Mouse (Mus musculus): ENCODE measurements around the gene Rnaset2b. TPM values are rescaled to one million over a fixed set of nuclear protein-coding genes. Genes with fewer than 3 reads are reported as not detected.
"Not testable (repeated sequence)": the region's sequence is repeated elsewhere in the genome, so short reads cannot be mapped to it uniquely, and the experiment has no call there.

The Rnaset2b gene
- polyA plus RNA-seq, 1 experiment from 2014 or later, result 287 TPM

- not testable (repeated sequence) for H3K9ac ChIP-seq; H3K4me2 ChIP-seq; H3K27me3 ChIP-seq; H3K4me1 ChIP-seq; ATAC-seq (replicated peaks; ENCODE audit: low FRiP score); H3K4me3 ChIP-seq (replicated peaks); H3K36me3 ChIP-seq; H3K27ac ChIP-seq; H3K9me3 ChIP-seq (replicated peaks)
- 87% methylated on average over 8 of the region's 8 CpGs for WGBS
Observed at GRCm38 (mm10) chr17:6996826-6997225, 26.4 kb downstream of the Rnaset2b start.

DNA sequence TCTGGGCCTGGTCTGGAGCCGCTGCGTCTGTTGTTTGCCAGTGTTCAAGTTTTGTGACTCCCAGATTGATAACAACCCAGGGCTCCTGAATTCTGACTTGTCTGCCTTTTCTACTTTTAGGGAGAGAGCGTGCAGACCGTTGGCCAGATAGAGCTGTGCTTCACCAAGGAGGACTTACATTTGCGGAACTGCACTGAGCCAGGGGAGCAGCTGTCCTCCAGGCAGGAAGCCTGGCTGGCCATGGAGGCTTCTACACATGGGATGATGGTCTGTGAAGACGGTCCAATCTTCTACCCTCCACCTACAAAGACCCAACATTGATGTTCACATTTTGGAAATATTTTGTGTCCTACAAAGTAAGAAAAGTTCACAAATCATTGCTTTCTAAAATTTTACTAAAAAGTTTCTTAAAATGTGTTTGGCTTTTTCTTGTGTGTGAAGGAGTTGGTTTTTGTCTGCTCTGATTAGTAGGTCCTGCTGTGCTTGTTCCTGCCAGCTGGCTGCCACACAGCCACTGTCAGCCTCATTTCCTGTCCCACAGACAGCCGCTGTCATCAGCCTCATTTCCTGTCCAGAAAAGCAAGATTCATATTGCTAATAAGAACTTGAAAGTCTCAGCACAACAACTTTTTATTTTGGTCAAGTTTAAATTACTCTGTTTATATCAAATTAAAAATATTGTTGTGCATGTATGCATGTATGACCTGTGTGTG, 27.5 kb downstream of the Rnaset2b start:
- not testable (repeated sequence) for H3K4me2 ChIP-seq; H3K4me1 ChIP-seq; H3K27me3 ChIP-seq; H3K4me3 ChIP-seq (replicated peaks); H3K9me3 ChIP-seq (replicated peaks); ATAC-seq (replicated peaks; ENCODE audit: low FRiP score); H3K27ac ChIP-seq; H3K9ac ChIP-seq; H3K36me3 ChIP-seq
- WGBS, result 71% methylated on average over 2 of the region's 7 CpGs

GRCm38 (mm10) chr17:7001790-7002585, 31.6 kb downstream of the Rnaset2b start:
- not testable (repeated sequence) for ATAC-seq (replicated peaks; ENCODE audit: low FRiP score); H3K9ac ChIP-seq; H3K4me3 ChIP-seq (replicated peaks); H3K9me3 ChIP-seq (replicated peaks); H3K4me1 ChIP-seq; H3K4me2 ChIP-seq; H3K36me3 ChIP-seq; H3K27me3 ChIP-seq; H3K27ac ChIP-seq
- WGBS, result 57% methylated on average over 9 of the region's 12 CpGs

- not testable (repeated sequence) for ATAC-seq (replicated peaks; ENCODE audit: low FRiP score)
- no CpG with 5 or more reads among the region's 3 CpGs for WGBS
Observed at GRCm38 (mm10) chr17:7003392-7003791, 33.0 kb downstream of the Rnaset2b start.

DNA sequence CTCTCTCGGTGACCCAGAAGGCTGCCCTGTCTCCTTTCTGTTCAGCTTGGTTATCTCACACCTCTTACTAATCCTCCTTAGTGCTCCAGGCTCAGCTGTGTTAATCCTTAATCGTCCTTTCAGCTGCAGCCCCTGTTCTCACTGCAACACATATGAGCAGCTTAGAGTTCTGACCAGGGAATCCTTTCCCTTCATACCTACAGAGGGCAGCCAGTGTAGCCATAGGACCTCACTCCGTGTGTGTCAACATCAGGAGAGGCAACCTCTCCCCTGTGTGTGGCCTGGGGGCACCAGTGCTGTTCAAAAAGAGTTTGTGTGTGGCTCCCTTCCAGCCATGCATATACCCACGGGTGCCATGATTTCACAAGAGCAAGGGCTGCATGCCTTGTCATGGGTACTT, 35.2 kb downstream of the Rnaset2b start:
- not testable (repeated sequence) for H3K9me3 ChIP-seq (replicated peaks); H3K4me3 ChIP-seq (replicated peaks); H3K36me3 ChIP-seq; H3K27me3 ChIP-seq; H3K9ac ChIP-seq; H3K4me2 ChIP-seq; ATAC-seq (replicated peaks; ENCODE audit: low FRiP score); H3K4me1 ChIP-seq; H3K27ac ChIP-seq
- 73% methylated on average over 3 of the region's 4 CpGs for WGBS

More at GRCm38 (mm10) chr17:7003392-7003791, 33.0 kb downstream of the Rnaset2b start:
- H3K27ac ChIP-seq; H3K4me1 ChIP-seq; H3K36me3 ChIP-seq; H3K9me3 ChIP-seq (replicated peaks); H3K4me3 ChIP-seq (replicated peaks); H3K27me3 ChIP-seq; H3K9ac ChIP-seq; H3K4me2 ChIP-seq: not testable (repeated sequence)

GRCm38 (mm10) chr17:7008885-7009284, 38.5 kb downstream of the Rnaset2b start:
- not testable (repeated sequence) for H3K4me3 ChIP-seq (replicated peaks); H3K9ac ChIP-seq; H3K9me3 ChIP-seq (replicated peaks); H3K27ac ChIP-seq; ATAC-seq (replicated peaks; ENCODE audit: low FRiP score); H3K4me1 ChIP-seq; H3K36me3 ChIP-seq; H3K4me2 ChIP-seq; H3K27me3 ChIP-seq

GRCm38 (mm10) chr17:7009440-7009839, 39.0 kb downstream of the Rnaset2b start:
- not testable (repeated sequence) for H3K4me1 ChIP-seq; H3K27ac ChIP-seq; H3K27me3 ChIP-seq; H3K4me2 ChIP-seq; H3K36me3 ChIP-seq; H3K4me3 ChIP-seq (replicated peaks); ATAC-seq (replicated peaks; ENCODE audit: low FRiP score); H3K9me3 ChIP-seq (replicated peaks); H3K9ac ChIP-seq
- no CpG with 5 or more reads among the region's 7 CpGs for WGBS

DNA sequence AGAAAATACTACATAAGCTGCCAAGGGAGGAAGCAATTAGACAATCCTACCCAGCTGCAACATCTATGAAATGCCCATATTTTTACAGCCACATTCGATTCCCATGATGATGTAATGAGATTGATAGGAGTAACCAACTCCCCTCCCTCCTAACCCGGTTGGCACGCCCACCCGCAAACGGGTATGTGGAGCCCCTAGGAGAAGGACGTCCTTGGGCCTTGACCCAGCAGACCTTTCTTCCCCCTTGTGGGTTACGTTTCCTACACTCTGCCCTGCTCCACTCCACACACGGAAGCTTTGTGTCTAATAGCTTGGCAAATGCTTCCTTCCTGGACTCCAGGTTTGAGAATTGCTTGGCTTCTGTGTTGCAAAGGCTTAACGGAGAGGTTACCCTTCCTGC, 39.5 kb downstream of the Rnaset2b start:
- not testable (repeated sequence) for H3K4me3 ChIP-seq (replicated peaks); H3K9ac ChIP-seq; H3K36me3 ChIP-seq; H3K4me1 ChIP-seq; H3K4me2 ChIP-seq; H3K27ac ChIP-seq; ATAC-seq (replicated peaks; ENCODE audit: low FRiP score); H3K9me3 ChIP-seq (replicated peaks); H3K27me3 ChIP-seq
- 65% methylated on average over 5 of the region's 9 CpGs for WGBS

DNA sequence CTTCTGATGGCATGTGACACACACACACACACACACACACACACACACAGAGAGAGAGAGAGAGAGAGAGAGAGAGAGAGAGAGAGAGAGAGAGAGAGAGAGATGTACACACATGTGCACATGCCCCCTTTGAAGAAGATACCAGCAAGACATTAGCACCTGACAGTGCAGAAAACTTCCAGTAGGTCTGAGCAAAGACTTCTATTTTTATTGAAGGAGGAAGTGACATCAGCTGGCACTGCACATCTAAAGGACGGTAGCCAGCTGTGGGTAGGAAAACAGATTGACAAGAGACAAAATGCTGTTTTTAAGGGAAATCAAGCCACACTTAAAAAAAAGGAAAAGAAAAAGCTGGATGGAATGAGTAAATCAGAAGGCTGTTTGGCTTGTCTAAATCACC, 43.8 kb downstream of the Rnaset2b start:
- not testable (repeated sequence) for H3K9me3 ChIP-seq (replicated peaks); H3K9ac ChIP-seq; H3K27ac ChIP-seq; H3K4me3 ChIP-seq (replicated peaks); H3K27me3 ChIP-seq; ATAC-seq (replicated peaks; ENCODE audit: low FRiP score); H3K4me2 ChIP-seq; H3K4me1 ChIP-seq; H3K36me3 ChIP-seq
- no CpG with 5 or more reads among the region's 1 CpGs for WGBS

GRCm38 (mm10) chr17:7025257-7025656, 54.8 kb downstream of the Rnaset2b start, which contains the start of gene Gm1604a:
Gm1604a (plus strand) TSS chr17:7025568.
- H3K4me2 ChIP-seq; H3K9ac ChIP-seq; H3K36me3 ChIP-seq; H3K4me3 ChIP-seq (replicated peaks); H3K4me1 ChIP-seq; H3K27me3 ChIP-seq; H3K9me3 ChIP-seq (replicated peaks); H3K27ac ChIP-seq: not testable (repeated sequence)
- peak; percentile 59; the same call in 1 of the 2 replicates for ATAC-seq (replicated peaks; ENCODE audit: low FRiP score)
- 26% methylated on average over 3 of the region's 14 CpGs for WGBS

DNA sequence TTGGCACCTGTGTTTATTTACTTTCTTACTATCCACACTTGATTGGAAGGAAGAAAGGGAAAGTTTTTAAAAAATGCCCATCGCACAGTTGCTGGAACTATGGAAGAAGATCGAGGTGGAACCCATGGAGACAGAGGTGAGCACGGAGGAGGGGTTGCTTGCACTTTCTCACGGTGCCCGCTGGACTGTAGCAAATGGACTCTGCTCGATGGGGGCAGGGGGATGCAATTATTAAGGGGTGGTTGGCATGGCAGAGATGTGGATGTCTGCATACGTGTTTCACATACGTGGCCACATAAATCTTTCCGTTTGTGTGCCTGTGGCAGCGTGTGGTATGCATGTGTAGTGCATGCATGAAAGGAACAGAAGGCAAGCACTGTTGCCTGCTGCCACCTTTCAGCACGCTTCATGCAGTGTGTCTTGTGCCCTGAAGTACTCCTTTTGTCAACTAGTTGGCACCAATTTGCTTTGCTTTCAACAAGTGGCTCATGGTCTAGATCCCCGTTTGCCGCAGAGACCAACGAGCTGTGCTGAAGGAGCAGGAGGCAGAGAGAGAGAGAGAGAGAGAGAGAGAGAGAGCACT, 55.4 kb downstream of the Rnaset2b start:
- not testable (repeated sequence) for H3K36me3 ChIP-seq; H3K9ac ChIP-seq; H3K27ac ChIP-seq; H3K4me2 ChIP-seq; H3K27me3 ChIP-seq; H3K9me3 ChIP-seq (replicated peaks); H3K4me1 ChIP-seq; H3K4me3 ChIP-seq (replicated peaks)
- peak; percentile 75 for ATAC-seq (replicated peaks; ENCODE audit: low FRiP score)
- 19% methylated on average over 3 of the region's 14 CpGs for WGBS

DNA sequence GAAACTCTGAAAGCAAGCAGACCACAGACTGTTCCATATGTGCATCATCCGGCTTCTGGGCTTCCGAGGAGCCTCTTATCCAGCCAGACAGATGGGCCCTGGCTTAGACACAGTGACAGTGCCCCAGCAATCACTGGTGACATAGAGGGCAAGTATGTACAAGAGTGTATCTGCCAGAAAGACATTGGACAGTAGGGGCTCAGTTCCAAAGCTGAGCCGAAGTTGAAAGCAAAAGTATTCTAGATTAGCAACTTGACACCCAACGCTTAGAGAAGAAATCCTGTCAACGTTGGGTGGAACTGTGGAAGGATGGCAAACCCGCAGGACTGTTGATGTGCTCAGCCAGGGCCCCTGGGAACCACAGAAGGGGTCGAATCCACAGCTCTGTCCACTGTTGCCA, 59.8 kb downstream of the Rnaset2b start:
- H3K9me3 ChIP-seq (replicated peaks); H3K9ac ChIP-seq; H3K4me2 ChIP-seq; H3K4me3 ChIP-seq (replicated peaks); H3K27ac ChIP-seq; H3K36me3 ChIP-seq; ATAC-seq (replicated peaks; ENCODE audit: low FRiP score); H3K4me1 ChIP-seq; H3K27me3 ChIP-seq: not testable (repeated sequence)
- WGBS, result 56% methylated on average over 5 of the region's 7 CpGs

Data from kidney, embryonic 15.5 days (tissue).